Mouse (Mus musculus) midbrain, embryonic 15.5 days (tissue): ENCODE measurements around the gene Xkr7. TPM values are rescaled to one million over a fixed set of nuclear protein-coding genes. Genes with fewer than 3 reads are reported as not detected.

ENCODE experiments used
- ATAC-seq: fragments of 200-750 bp; cut with Nextera tagmentation; replicated peaks from 2 replicates; pipeline ENCODE4 v1.8.0; 2017; ENCODE audit warnings: moderate TSS enrichment
- H3K27ac ChIP-seq: fragments of 300-500 bp; sonication (generic); 2 replicates; pipeline ENCODE4 v1.5.1; 2015; ENCODE audit warnings: mild to moderate bottlenecking, inconsistent platforms
- H3K27me3 ChIP-seq: fragments of 300-500 bp; sonication (generic); replicated peaks from 2 replicates; pipeline ENCODE4 v1.6.1; 2015; ENCODE audit warnings: inconsistent platforms
- H3K36me3 ChIP-seq: fragments of 300-500 bp; sonication (generic); replicated peaks from 2 replicates; pipeline ENCODE4 v1.6.1; 2015; ENCODE audit warnings: inconsistent platforms
- H3K4me1 ChIP-seq: fragments of 300-500 bp; sonication (generic); 2 replicates; pipeline ENCODE4 v1.6.1; 2015; ENCODE audit warnings: inconsistent platforms
- H3K4me2 ChIP-seq: fragments of 300-500 bp; sonication (generic); 2 replicates; pipeline ENCODE4 v1.6.1; 2015; ENCODE audit warnings: inconsistent platforms, mild to moderate bottlenecking, moderate library complexity
- H3K4me3 ChIP-seq: fragments of 300-500 bp; sonication (generic); 2 replicates; pipeline ENCODE4 v1.5.1; 2015; ENCODE audit warnings: mild to moderate bottlenecking, inconsistent platforms
- H3K9ac ChIP-seq: fragments of 300-500 bp; sonication (generic); 2 replicates; pipeline ENCODE4 v1.6.1; 2015; ENCODE audit warnings: mild to moderate bottlenecking, inconsistent platforms
- H3K9me3 ChIP-seq: fragments of 300-500 bp; sonication (generic); 2 replicates; pipeline ENCODE4 v1.6.1; 2016; ENCODE audit warnings: inconsistent platforms
- WGBS: fragments of 180-500 bp; shearing (Covaris S2); methylation state at CpG from one replicate; pipeline ENCODE4 v1.1.7; 2015; ENCODE audit warnings: mixed read lengths; 5-methylcytosine and 5-hydroxymethylcytosine counted together
- polyA plus RNA-seq: library from polyadenylated mRNA; unstranded; fragments of >200 nt; fragmentation: Nextera tagmentation; extraction: Ambion mirVana; gene quantifications from 2 replicates; pipeline ENCODE4 v1.2.1, GENCODE M21; 2015

The Xkr7 gene
- polyA plus RNA-seq, 1 experiment from 2014 or later, result 2.1 TPM

GRCm38 (mm10) chr2:153015804-153016203, 15.8 kb upstream of the Xkr7 start:
- 37% methylated on average over 8 of the region's 8 CpGs for WGBS

GRCm38 (mm10) chr2:153016786-153017185, 14.9 kb upstream of the Xkr7 start:
- Histone ChIP-seq H3K9me3 (no peaks in the 10 kb centered on the region), H3K36me3 (peaks cover 4% of the 10 kb centered on the region; the same call in 1 of the 2 replicates), H3K4me2 (no peak overlapping the region), H3K27me3 (0 out of 2 replicates have a peak, but pooled peaks cover 5% of the 10 kb centered on the region), H3K9ac (no peak overlapping the region), H3K27ac (no peak overlapping the region), H3K4me3 (no peak overlapping the region), H3K4me1 (peaks cover 10% of the 10 kb centered on the region)
- ATAC-seq, result no peak
- WGBS, result 45% methylated on average over 5 of the region's 5 CpGs

More at GRCm38 (mm10) chr2:153015804-153016203, 15.8 kb upstream of the Xkr7 start:
- H3K4me1 ChIP-seq, result peaks cover 10% of the 10 kb centered on the region
- peaks cover 5% of the 10 kb centered on the region; the same call in 1 of the 2 replicates for H3K36me3 ChIP-seq
- no peaks in the 10 kb centered on the region for H3K9me3 ChIP-seq
- H3K4me2 ChIP-seq, result peak overlapping the region; percentile 65
- ATAC-seq, result 0 out of 2 replicates have a peak, but pooled peaks have one; percentile 32
- H3K9ac ChIP-seq, result 0 out of 2 replicates have a peak overlapping the region, but pooled peaks have one; percentile 3
- H3K4me3 ChIP-seq, result peak overlapping the region; percentile 83
- H3K27ac ChIP-seq, result peak overlapping the region; percentile 22; the same call in 1 of the 2 replicates
- 0 out of 2 replicates have a peak, but pooled peaks cover 5% of the 10 kb centered on the region for H3K27me3 ChIP-seq

- H3K9me3 ChIP-seq, result no peaks in the 10 kb centered on the region
- H3K36me3 ChIP-seq, result no peaks in the 10 kb centered on the region
- no peak overlapping the region for H3K27ac ChIP-seq
- no peak for ATAC-seq
- no peak overlapping the region for H3K4me3 ChIP-seq
- H3K4me1 ChIP-seq, result peaks cover 3% of the 10 kb centered on the region
- WGBS, result 83% methylated on average over 3 of the region's 3 CpGs
- no peak overlapping the region for H3K9ac ChIP-seq
- H3K27me3 ChIP-seq, result 0 out of 2 replicates have a peak, but pooled peaks cover 5% of the 10 kb centered on the region
- H3K4me2 ChIP-seq, result no peak overlapping the region
These were observed 12.3 kb upstream of the Xkr7 start for GRCm38 (mm10) chr2:153019355-153019754.

- Histone ChIP-seq H3K9me3 (no peaks in the 10 kb centered on the region), H3K4me2 (no peak overlapping the region), H3K36me3 (no peaks in the 10 kb centered on the region), H3K9ac (no peak overlapping the region), H3K4me3 (no peak overlapping the region), H3K27me3 (peaks cover 5% of the 10 kb centered on the region; the same call in 1 of the 2 replicates), H3K4me1 (no peaks in the 10 kb centered on the region), H3K27ac (no peak overlapping the region)
- WGBS, result 71% methylated on average over 3 of the region's 3 CpGs
- ATAC-seq, result no peak
These were observed 10.5 kb upstream of the Xkr7 start for GRCm38 (mm10) chr2:153021163-153021562.

- no peak overlapping the region for H3K9ac ChIP-seq
- H3K27me3 ChIP-seq, result no peaks in the 10 kb centered on the region; the same call in 1 of the 2 replicates
- no peaks in the 10 kb centered on the region for H3K36me3 ChIP-seq
- H3K4me2 ChIP-seq, result no peak overlapping the region
- no peak overlapping the region for H3K4me3 ChIP-seq
- 53% methylated on average over 4 of the region's 4 CpGs for WGBS
- no peaks in the 10 kb centered on the region for H3K9me3 ChIP-seq
- H3K4me1 ChIP-seq, result no peaks in the 10 kb centered on the region
- no peak for ATAC-seq
- H3K27ac ChIP-seq, result no peak overlapping the region
These were observed 8.8 kb upstream of the Xkr7 start for GRCm38 (mm10) chr2:153022855-153023254.

- Histone ChIP-seq H3K4me3 (no peak overlapping the region), H3K27ac (no peak overlapping the region), H3K9me3 (no peaks in the 10 kb centered on the region), H3K27me3 (no peaks in the 10 kb centered on the region; the same call in 1 of the 2 replicates), H3K4me1 (peaks cover 3% of the 10 kb centered on the region), H3K9ac (no peak overlapping the region), H3K36me3 (no peaks in the 10 kb centered on the region), H3K4me2 (no peak overlapping the region)
- WGBS, result 82% methylated on average over 7 of the region's 7 CpGs
- no peak for ATAC-seq
These were observed 5.6 kb upstream of the Xkr7 start for GRCm38 (mm10) chr2:153026052-153026451.

GRCm38 (mm10) chr2:153027501-153027900, 4.2 kb upstream of the Xkr7 start:
- no peak overlapping the region for H3K27ac ChIP-seq
- H3K36me3 ChIP-seq, result no peaks in the 10 kb centered on the region
- no peak overlapping the region for H3K9ac ChIP-seq
- ATAC-seq, result no peak
- no peak overlapping the region for H3K4me3 ChIP-seq
- no peaks in the 10 kb centered on the region for H3K9me3 ChIP-seq
- H3K27me3 ChIP-seq, result no peaks in the 10 kb centered on the region; the same call in 1 of the 2 replicates
- no peak overlapping the region for H3K4me2 ChIP-seq
- peaks cover 9% of the 10 kb centered on the region for H3K4me1 ChIP-seq
- WGBS, result 58% methylated on average over 4 of the region's 4 CpGs

- 19% methylated on average over 4 of the region's 4 CpGs for WGBS
- H3K4me3 ChIP-seq, result no peak overlapping the region; the same call in 1 of the 2 replicates
- ATAC-seq, result no peak
- peak overlapping the region; percentile 90; the same call in 1 of the 2 replicates for H3K27ac ChIP-seq
- H3K9me3 ChIP-seq, result no peaks in the 10 kb centered on the region
- no peaks in the 10 kb centered on the region; the same call in 1 of the 2 replicates for H3K27me3 ChIP-seq
- peaks cover 38% of the 10 kb centered on the region for H3K4me1 ChIP-seq
- H3K36me3 ChIP-seq, result no peaks in the 10 kb centered on the region
- H3K9ac ChIP-seq, result no peak overlapping the region
- no peak overlapping the region for H3K4me2 ChIP-seq
These were observed 1.2 kb upstream of the Xkr7 start for GRCm38 (mm10) chr2:153030422-153030821.

- Histone ChIP-seq H3K27ac (peak overlapping the region; percentile 90), H3K4me3 (peak overlapping the region; percentile 67), H3K4me1 (peaks cover 50% of the 10 kb centered on the region), H3K4me2 (peak overlapping the region; percentile 89), H3K9ac (peak overlapping the region; percentile 82), H3K27me3 (no peaks in the 10 kb centered on the region; the same call in 1 of the 2 replicates), H3K9me3 (no peaks in the 10 kb centered on the region), H3K36me3 (no peaks in the 10 kb centered on the region)
- peak; percentile 80 for ATAC-seq
- WGBS, result 1% methylated on average over 52 of the region's 58 CpGs
These were observed 611 bp downstream of the Xkr7 start for GRCm38 (mm10) chr2:153032083-153032842.

GRCm38 (mm10) chr2:153032973-153033372, 1.3 kb downstream of the Xkr7 start:
- peak overlapping the region; percentile 89 for H3K4me2 ChIP-seq
- 0 out of 2 replicates have a peak overlapping the region, but pooled peaks have one; percentile 90 for H3K27ac ChIP-seq
- WGBS, result 10% methylated on average over 4 of the region's 4 CpGs
- peak overlapping the region; percentile 82 for H3K9ac ChIP-seq
- no peaks in the 10 kb centered on the region for H3K9me3 ChIP-seq
- H3K27me3 ChIP-seq, result no peaks in the 10 kb centered on the region; the same call in 1 of the 2 replicates
- H3K4me1 ChIP-seq, result peaks cover 50% of the 10 kb centered on the region
- H3K36me3 ChIP-seq, result no peaks in the 10 kb centered on the region
- H3K4me3 ChIP-seq, result peak overlapping the region; percentile 67
- no peak for ATAC-seq

- Histone ChIP-seq H3K9ac (peak overlapping the region; percentile 82; the same call in 1 of the 2 replicates), H3K4me2 (peak overlapping the region; percentile 89), H3K4me3 (peak overlapping the region; percentile 67), H3K36me3 (no peaks in the 10 kb centered on the region), H3K9me3 (no peaks in the 10 kb centered on the region), H3K4me1 (peaks cover 55% of the 10 kb centered on the region), H3K27me3 (no peaks in the 10 kb centered on the region; the same call in 1 of the 2 replicates), H3K27ac (no peak overlapping the region)
- no peak for ATAC-seq
- WGBS, result 64% methylated on average over 5 of the region's 5 CpGs
These were observed 2.0 kb downstream of the Xkr7 start for GRCm38 (mm10) chr2:153033545-153034230.

- no peak for ATAC-seq
- no peaks in the 10 kb centered on the region for H3K36me3 ChIP-seq
- no peak overlapping the region for H3K4me2 ChIP-seq
- H3K27me3 ChIP-seq, result no peaks in the 10 kb centered on the region
- H3K4me1 ChIP-seq, result peaks cover 48% of the 10 kb centered on the region
- H3K4me3 ChIP-seq, result no peak overlapping the region
- no peaks in the 10 kb centered on the region for H3K9me3 ChIP-seq
- no peak overlapping the region for H3K27ac ChIP-seq
- H3K9ac ChIP-seq, result no peak overlapping the region; the same call in 1 of the 2 replicates
- 7% methylated on average over 2 of the region's 2 CpGs for WGBS
These were observed 5.0 kb downstream of the Xkr7 start for GRCm38 (mm10) chr2:153036690-153037089.
